ENCODE assay signal across 8 mouse cellular contexts in genomic region chr17:27152976-27153723, GRCm38 (mm10). TPM values are rescaled to one million over a fixed set of nuclear protein-coding genes. Genes with fewer than 3 reads are reported as not detected.
DNase-seq lines count a peak whose midpoint lies in the region; ATAC-seq and TF ChIP-seq lines count a peak whose summit lies in the region.

No protein-coding gene starts in this region.

- TF ChIP-seq POLR2A in heart, adult 2 months (IDR thresholded peaks at IDR 0.05; ENCODE audit: insufficient read depth, low read depth, low read length) = no peak

- H3K79me2 ChIP-seq in heart, adult 2 months (replicated peaks; ENCODE audit: control insufficient read depth, insufficient read depth, low read length) = no peaks in the 10 kb centered on the region

- TF ChIP-seq CTCF in heart, adult 2 months (IDR thresholded peaks at IDR 0.05) = no peak

- H3K4me1 ChIP-seq in heart, adult 2 months (ENCODE audit: control insufficient read depth, insufficient read depth, low read length) = peaks cover 12% of the 10 kb centered on the region; the same call in 1 of the 2 replicates
- H3K4me1 ChIP-seq in limb, embryonic 13.5 days = peaks cover 68% of the 10 kb centered on the region

- no peak for ATAC-seq in limb, embryonic 13.5 days (ENCODE audit: low FRiP score, low read depth)

- H3K27me3 ChIP-seq in heart, adult 2 months (ENCODE audit: control insufficient read depth, insufficient read depth, low read length) = no peaks in the 10 kb centered on the region
- no peaks in the 10 kb centered on the region; the same call in 1 of the 2 replicates for H3K27me3 ChIP-seq in limb, embryonic 13.5 days

- no peak overlapping the region for H3K9ac ChIP-seq in heart, adult 2 months (ENCODE audit: low read depth, low read length)
- H3K9ac ChIP-seq in limb, embryonic 13.5 days = no peak overlapping the region

- H3K4me3 ChIP-seq in heart, adult 2 months = no peak overlapping the region
- no peak overlapping the region for H3K4me3 ChIP-seq in limb, embryonic 13.5 days

- no peaks in the 10 kb centered on the region for H3K9me3 ChIP-seq in limb, embryonic 13.5 days

- no peak overlapping the region for H3K4me2 ChIP-seq in limb, embryonic 13.5 days (replicated peaks)

- intact Hi-C loops in heart, adult 2 months (cut with DNase I) = no loop called here

- H3K36me3 ChIP-seq in heart, adult 2 months (ENCODE audit: control insufficient read depth, insufficient read depth, low read length) = no peaks in the 10 kb centered on the region
- no peaks in the 10 kb centered on the region for H3K36me3 ChIP-seq in limb, embryonic 13.5 days

- peak overlapping the region; percentile 93 for H3K27ac ChIP-seq in heart, adult 2 months
- peak overlapping the region; percentile 63; the same call in 1 of the 2 replicates for H3K27ac ChIP-seq in limb, embryonic 13.5 days

- TF ChIP-seq EP300 in heart, adult 2 months (IDR thresholded peaks at IDR 0.05; ENCODE audit: insufficient read depth, low read depth, low read length) = no peak

- WGBS in heart, adult 2 months = 40% methylated on average over 8 of the region's 8 CpGs
- 66% methylated on average over 8 of the region's 8 CpGs for WGBS in limb, embryonic 13.5 days

- DNase-seq in heart, adult 2 months = peak in 1 of 2 experiments; percentile 6
- no peak for DNase-seq in heart, adult 18-20 months
- peak; percentile 21 to 46 for DNase-seq in spleen, postnatal 36 days (ENCODE audit: low spot score in 2 of 2)
- no peak for DNase-seq in spleen, adult 18-20 months
- DNase-seq in urinary bladder, postnatal 36 days (ENCODE audit: low spot score in 2 of 2) = no peak
- no peak for DNase-seq in urinary bladder, adult 2 months (ENCODE audit: low spot score)
- DNase-seq in ovary, postnatal 10 days (ENCODE audit: low spot score) = no peak

RNA-seq across cellular contexts. Expression of gene Ip6k3, which starts 14.4 kb away (rescaled TPM):
- 1 to 10 TPM; 4.1 to 5.6 TPM for total RNA-seq in heart, adult 2 months (2021)
- 8.2 and 10.1 TPM in 2 replicates for polyA plus RNA-seq in heart, adult 2 months (2012; rRNA removed)
- total RNA-seq in heart, adult 18-20 months (2021) = 1 to 10 TPM; 4.3 to 8.0 TPM
- polyA plus RNA-seq in limb, embryonic 13.5 days (2015; fragmentation: Nextera tagmentation; extraction: Ambion mirVana) = 0.38 and 0.55 TPM in 2 replicates
- polyA plus RNA-seq in urinary bladder, adult 2 months (2012; rRNA removed) = 0.13 and 0.17 TPM in 2 replicates

RNA-seq across cellular contexts. Expression of gene Uqcc2, which starts 19.4 kb away (rescaled TPM):
- total RNA-seq in heart, adult 2 months (2021) = 100 to 1,000 TPM; 296 to 343 TPM
- polyA plus RNA-seq in heart, adult 2 months (2012; rRNA removed) = 288 and 395 TPM in 2 replicates
- total RNA-seq in heart, adult 18-20 months (2021) = 100 to 1,000 TPM; 307 to 322 TPM
- polyA plus RNA-seq in limb, embryonic 13.5 days (2015; fragmentation: Nextera tagmentation; extraction: Ambion mirVana) = 329 and 338 TPM in 2 replicates
- polyA plus RNA-seq in urinary bladder, adult 2 months (2012; rRNA removed) = 175 and 243 TPM in 2 replicates

RNA-seq across cellular contexts. Expression of gene Lemd2, which starts 51.1 kb away (rescaled TPM):
- 10 to 100 TPM; 30.0 to 31.4 TPM for total RNA-seq in heart, adult 2 months (2021)
- 38.3 and 39.5 TPM in 2 replicates for polyA plus RNA-seq in heart, adult 2 months (2012; rRNA removed)
- total RNA-seq in heart, adult 18-20 months (2021) = 10 to 100 TPM; 28.0 to 30.5 TPM
- 18.6 and 18.8 TPM in 2 replicates for polyA plus RNA-seq in limb, embryonic 13.5 days (2015; fragmentation: Nextera tagmentation; extraction: Ambion mirVana)
- polyA plus RNA-seq in urinary bladder, adult 2 months (2012; rRNA removed) = 58.8 and 65.6 TPM in 2 replicates

Comparison
In these comparisons a context has a peak if more than half of its experiments do, and no peak if none do; other contexts are left out.
1. DNase-seq: peak in spleen, postnatal 36 days (2 of 2); none in heart, adult 18-20 months (0 of 2), spleen, adult 18-20 months (0 of 2), urinary bladder, postnatal 36 days (0 of 2), urinary bladder, adult 2 months (single experiment) and ovary, postnatal 10 days (single experiment).